Mouse (Mus musculus): ENCODE measurements at regions not wholly inside any gene's neighbourhood (a gene's known extent, or its start where the extent isn't known, plus 50 kb on each side); places are given as distances from the start of the nearest gene placed in this dataset.

DNA sequence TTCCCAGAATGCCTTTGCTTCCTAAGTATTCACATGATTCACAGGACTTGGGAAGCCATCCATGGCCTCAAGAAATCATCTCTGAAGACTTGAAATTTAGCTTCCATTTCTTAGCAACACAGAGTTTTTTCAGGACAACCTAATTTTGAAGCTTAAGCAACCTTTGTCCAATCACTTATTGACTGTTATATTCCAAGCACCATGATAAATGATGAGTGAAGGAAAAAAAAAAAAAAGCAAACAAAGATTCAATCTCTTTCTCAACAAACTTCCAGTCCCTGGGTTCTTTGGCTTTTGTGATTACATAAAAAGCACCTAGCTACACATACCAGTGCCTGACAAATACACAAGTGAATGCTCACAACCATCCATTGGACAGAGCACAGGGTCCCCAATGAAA, 169.4 kb upstream of the Lpp start:
- Histone ChIP-seq H3K9ac (no peak overlapping the region), H3K4me1 (ENCODE audit: insufficient read depth) (no peaks in the 10 kb centered on the region), H3K27ac (ENCODE audit: low read depth, low read length) (no peak overlapping the region), H3K36me3 (ENCODE audit: insufficient read depth) (no peaks in the 10 kb centered on the region), H3K4me3 (ENCODE audit: low read depth, low read length) (no peak overlapping the region), H3K27me3 (ENCODE audit: insufficient read depth, low read length) (no peaks in the 10 kb centered on the region), H3K4me2 (ENCODE audit: low read depth) (no peak overlapping the region), H3K9me3 (ENCODE audit: low read length) (no peaks in the 10 kb centered on the region)
- DNase-seq: no peak
- ATAC-seq: no peak
- TF ChIP-seq CTCF (IDR thresholded peaks at IDR 0.05; ENCODE audit: low read depth): no peak

DNA sequence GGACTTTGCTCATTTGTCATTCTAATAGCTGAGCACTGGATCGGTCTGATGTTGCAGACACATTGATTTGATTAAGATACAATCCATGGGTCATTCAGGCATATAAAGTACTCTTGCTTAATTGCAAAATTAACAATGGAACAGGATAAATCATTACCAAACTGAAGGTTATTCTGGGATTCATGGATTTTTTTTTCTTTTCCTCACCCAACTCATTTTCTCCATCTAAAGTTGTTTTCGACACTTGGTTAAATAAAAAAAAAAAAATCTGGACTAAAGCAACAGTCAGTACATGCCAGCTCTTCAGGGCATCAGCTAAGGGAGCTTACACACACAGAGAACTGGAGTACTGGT, 169.8 kb upstream of the Lpp start:
- Histone ChIP-seq H3K4me3 (ENCODE audit: low read depth, low read length) (no peak overlapping the region), H3K4me2 (ENCODE audit: low read depth) (no peak overlapping the region), H3K36me3 (ENCODE audit: insufficient read depth) (no peaks in the 10 kb centered on the region), H3K9me3 (ENCODE audit: low read length) (no peaks in the 10 kb centered on the region), H3K4me1 (ENCODE audit: insufficient read depth) (no peaks in the 10 kb centered on the region), H3K27me3 (ENCODE audit: insufficient read depth, low read length) (no peaks in the 10 kb centered on the region), H3K9ac (no peak overlapping the region), H3K27ac (ENCODE audit: low read depth, low read length) (no peak overlapping the region)
- 68% methylated on average over 2 of the region's 2 CpGs for WGBS
- no peak for ATAC-seq
- no peak for TF ChIP-seq CTCF (IDR thresholded peaks at IDR 0.05; ENCODE audit: low read depth)
- DNase-seq: no peak

DNA sequence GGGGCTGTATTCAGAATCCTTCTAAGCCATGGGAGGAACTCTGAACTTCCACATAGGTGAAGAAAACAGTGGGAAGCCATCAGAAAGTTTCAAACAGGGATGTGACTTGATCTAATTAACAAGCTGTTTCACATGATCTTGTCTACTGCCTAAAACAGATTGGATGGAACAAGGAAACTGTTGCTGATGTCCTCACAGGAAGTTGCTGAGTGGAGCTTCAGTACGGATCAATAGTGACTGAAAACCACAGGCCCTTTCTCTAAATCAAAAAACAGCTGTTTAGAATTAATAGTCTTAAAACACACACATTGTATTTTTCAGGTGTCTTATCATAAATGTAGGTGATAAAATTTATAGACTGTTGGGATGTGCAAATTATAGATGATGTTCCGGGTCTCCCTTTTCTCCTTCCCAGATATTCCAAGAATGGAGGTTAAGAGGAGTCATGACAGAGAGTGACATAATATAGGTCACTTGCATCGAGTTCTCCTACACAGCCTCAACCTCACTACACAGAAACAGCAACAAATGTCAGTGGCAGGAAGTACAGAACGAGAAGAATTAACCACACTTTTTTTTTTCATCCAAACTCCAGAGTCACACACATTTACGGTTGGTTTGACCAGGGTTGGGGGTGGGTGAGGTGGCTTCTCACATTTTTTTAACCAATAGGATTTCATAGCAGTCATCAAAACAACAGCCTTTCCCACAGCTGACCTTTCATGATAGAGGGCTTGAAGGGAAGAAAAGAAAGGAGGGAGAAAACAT, 170.4 kb upstream of the Lpp start:
- no peak for TF ChIP-seq CTCF (IDR thresholded peaks at IDR 0.05; ENCODE audit: low read depth)

DNA sequence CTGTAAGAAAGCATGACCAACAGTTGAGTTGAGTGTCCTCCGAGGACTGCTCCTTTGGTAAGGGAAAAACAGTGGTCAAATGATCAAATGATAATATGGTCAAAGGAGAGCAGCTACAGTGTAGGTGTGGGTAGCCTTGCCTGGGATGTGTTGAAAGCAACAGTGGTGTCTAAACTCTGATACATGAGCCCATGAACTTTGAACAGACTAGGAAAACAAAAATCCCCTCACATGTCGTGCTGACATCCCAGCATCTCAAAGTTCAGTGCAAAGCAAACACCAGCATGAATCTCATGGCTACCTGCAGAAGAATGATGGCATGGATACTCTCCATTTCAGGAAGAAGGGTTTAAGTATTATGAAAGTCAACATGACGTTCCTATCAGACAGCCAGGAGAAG, 171.3 kb upstream of the Lpp start:
- DNase-seq (no peak), ATAC-seq (no peak)
- no peaks in the 10 kb centered on the region for H3K9me3 ChIP-seq (ENCODE audit: low read length)
- H3K9ac ChIP-seq: no peak overlapping the region
- H3K27ac ChIP-seq (ENCODE audit: low read depth, low read length): no peak overlapping the region
- no peaks in the 10 kb centered on the region for H3K4me1 ChIP-seq (ENCODE audit: insufficient read depth)
- H3K27me3 ChIP-seq (ENCODE audit: insufficient read depth, low read length): no peaks in the 10 kb centered on the region
- H3K4me2 ChIP-seq (ENCODE audit: low read depth): no peak overlapping the region
- no peaks in the 10 kb centered on the region for H3K36me3 ChIP-seq (ENCODE audit: insufficient read depth)
- 91% methylated on average over 3 of the region's 3 CpGs for WGBS
- TF ChIP-seq CTCF (IDR thresholded peaks at IDR 0.05; ENCODE audit: low read depth): no peak
- no peak overlapping the region for H3K4me3 ChIP-seq (ENCODE audit: low read depth, low read length)

More for the DNA sequence above, 170.4 kb upstream of the Lpp start:
- Histone ChIP-seq H3K36me3 (ENCODE audit: insufficient read depth) (no peaks in the 10 kb centered on the region), H3K27ac (ENCODE audit: low read depth, low read length) (no peak overlapping the region), H3K27me3 (ENCODE audit: insufficient read depth, low read length) (no peaks in the 10 kb centered on the region), H3K4me2 (ENCODE audit: low read depth) (no peak overlapping the region), H3K4me3 (ENCODE audit: low read depth, low read length) (no peak overlapping the region), H3K9me3 (ENCODE audit: low read length) (no peaks in the 10 kb centered on the region), H3K9ac (no peak overlapping the region), H3K4me1 (ENCODE audit: insufficient read depth) (no peaks in the 10 kb centered on the region)
- WGBS: 81% methylated on average over 5 of the region's 5 CpGs
- ATAC-seq: no peak
- DNase-seq: no peak

DNA sequence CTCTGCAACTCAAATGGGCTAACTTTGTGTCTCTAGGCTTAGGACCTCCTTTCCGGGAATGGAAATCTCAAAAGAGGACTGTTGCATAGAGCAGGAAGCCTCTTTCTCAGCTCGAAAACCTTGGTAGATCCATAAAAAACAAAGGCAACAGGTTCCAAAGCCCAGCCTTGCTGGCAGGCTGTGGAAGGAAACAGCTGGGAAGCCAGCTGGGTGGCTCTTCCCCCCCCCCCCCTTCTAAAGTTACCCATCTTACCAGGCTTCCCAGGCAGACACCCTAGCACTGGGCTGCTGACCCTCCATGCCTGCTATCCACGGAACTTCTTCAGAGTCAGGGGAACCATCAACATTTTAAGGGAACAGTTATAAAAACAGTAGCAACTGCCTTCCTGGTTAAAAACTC, 172.7 kb upstream of the Lpp start:
- no peak for ATAC-seq
- 87% methylated on average over 3 of the region's 3 CpGs for WGBS
- Histone ChIP-seq H3K36me3 (ENCODE audit: insufficient read depth) (no peaks in the 10 kb centered on the region), H3K9ac (no peak overlapping the region), H3K4me3 (ENCODE audit: low read depth, low read length) (no peak overlapping the region), H3K9me3 (ENCODE audit: low read length) (no peaks in the 10 kb centered on the region), H3K27ac (ENCODE audit: low read depth, low read length) (no peak overlapping the region), H3K27me3 (ENCODE audit: insufficient read depth, low read length) (no peaks in the 10 kb centered on the region), H3K4me1 (ENCODE audit: insufficient read depth) (no peaks in the 10 kb centered on the region), H3K4me2 (ENCODE audit: low read depth) (no peak overlapping the region)
- no peak for TF ChIP-seq CTCF (IDR thresholded peaks at IDR 0.05; ENCODE audit: low read depth)
- DNase-seq: no peak

DNA sequence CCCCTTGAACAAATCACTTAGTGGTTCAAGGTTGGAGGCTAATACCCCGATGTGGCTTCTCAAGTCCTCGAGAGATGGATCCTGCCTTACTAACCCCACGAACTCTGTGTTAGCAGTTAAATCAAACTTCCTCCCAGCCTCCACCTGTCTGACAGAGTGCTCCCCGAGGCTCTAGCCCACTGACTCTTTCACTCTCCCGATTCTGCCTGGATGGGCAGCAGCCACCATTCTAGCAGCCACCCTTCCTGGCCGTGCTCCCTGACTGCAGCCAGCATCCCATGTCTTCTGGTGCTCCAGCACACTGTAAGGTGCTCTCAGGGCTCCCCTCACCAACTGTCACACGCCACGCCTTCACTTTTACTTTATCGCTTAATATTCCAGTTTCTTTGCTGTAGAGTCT, 173.6 kb upstream of the Lpp start:
- Histone ChIP-seq H3K27ac (ENCODE audit: low read depth, low read length) (no peak overlapping the region), H3K36me3 (ENCODE audit: insufficient read depth) (no peaks in the 10 kb centered on the region), H3K27me3 (ENCODE audit: insufficient read depth, low read length) (no peaks in the 10 kb centered on the region), H3K9me3 (ENCODE audit: low read length) (no peaks in the 10 kb centered on the region), H3K4me3 (ENCODE audit: low read depth, low read length) (no peak overlapping the region), H3K9ac (no peak overlapping the region), H3K4me2 (ENCODE audit: low read depth) (no peak overlapping the region), H3K4me1 (ENCODE audit: insufficient read depth) (no peaks in the 10 kb centered on the region)
- DNase-seq (no peak), ATAC-seq (no peak)
- TF ChIP-seq CTCF (IDR thresholded peaks at IDR 0.05; ENCODE audit: low read depth): no peak
- 90% methylated on average over 9 of the region's 9 CpGs for WGBS

DNA sequence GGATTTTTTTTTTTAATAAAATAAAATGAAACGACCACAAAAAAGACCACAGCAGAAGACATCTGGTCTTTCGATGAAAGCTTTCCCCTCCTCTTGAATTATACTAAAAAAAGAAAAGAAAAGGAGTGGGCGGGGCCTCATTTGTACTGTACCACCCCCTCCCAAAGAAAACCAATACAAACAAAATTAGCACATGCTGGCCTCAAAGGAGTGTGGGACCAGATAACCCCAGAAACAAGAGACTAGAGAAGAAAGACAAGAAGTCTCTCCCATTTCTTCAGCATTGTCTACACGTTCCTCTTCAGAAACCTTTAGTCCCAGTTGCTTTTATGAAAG, 174.5 kb upstream of the Lpp start:
- WGBS: 50% methylated on average over 4 of the region's 4 CpGs

More for the DNA sequence above, 174.5 kb upstream of the Lpp start:
- no peak overlapping the region for H3K9ac ChIP-seq
- no peak overlapping the region for H3K27ac ChIP-seq (ENCODE audit: low read depth, low read length)
- H3K4me3 ChIP-seq (ENCODE audit: low read depth, low read length): no peak overlapping the region
- H3K9me3 ChIP-seq (ENCODE audit: low read length): no peaks in the 10 kb centered on the region
- no peak for TF ChIP-seq CTCF (IDR thresholded peaks at IDR 0.05; ENCODE audit: low read depth)
- no peaks in the 10 kb centered on the region for H3K4me1 ChIP-seq (ENCODE audit: insufficient read depth)
- H3K27me3 ChIP-seq (ENCODE audit: insufficient read depth, low read length): no peaks in the 10 kb centered on the region
- ATAC-seq (no peak), DNase-seq (no peak)
- H3K4me2 ChIP-seq (ENCODE audit: low read depth): no peak overlapping the region
- no peaks in the 10 kb centered on the region for H3K36me3 ChIP-seq (ENCODE audit: insufficient read depth)

Data from forebrain, postnatal 0 days (tissue).